8 mouse cellular contexts compared by ENCODE assay signal in genomic region chr2:119155388-119155787, GRCm38 (mm10). TPM values are rescaled to one million over a fixed set of nuclear protein-coding genes. Genes with fewer than 3 reads are reported as not detected.
DNase-seq lines count a peak whose midpoint lies in the region; ATAC-seq lines count a peak whose summit lies in the region.

No protein-coding gene starts in this region.

- no peak for ATAC-seq in hindbrain, embryonic 13.5 days (ENCODE audit: low FRiP score)
- ATAC-seq in midbrain, embryonic 14.5 days (ENCODE audit: low FRiP score, low TSS enrichment), result no peak
- ATAC-seq in monocyte, adult 5-6 weeks (replicated peaks; ENCODE audit: insufficient number of reproducible peaks, low FRiP score, low TSS enrichment, poor library complexity, severe bottlenecking), result no peak
- no peak for ATAC-seq in frontal cortex, adult (ENCODE audit: low TSS enrichment)

- H3K36me3 ChIP-seq in heart, embryonic 10.5 days, result peaks cover 39% of the 10 kb centered on the region
- H3K36me3 ChIP-seq in hindbrain, embryonic 13.5 days, result peaks cover 38% of the 10 kb centered on the region
- peaks cover 38% of the 10 kb centered on the region for H3K36me3 ChIP-seq in midbrain, embryonic 14.5 days (ENCODE audit: control insufficient read depth, insufficient read depth, low read length)

- 28% methylated on average over 9 of the region's 9 CpGs for WGBS in heart, embryonic 10.5 days
- 85% methylated on average over 9 of the region's 9 CpGs for WGBS in hindbrain, embryonic 13.5 days
- 92% methylated on average over 9 of the region's 9 CpGs for WGBS in midbrain, embryonic 14.5 days

- no peaks in the 10 kb centered on the region for H3K27me3 ChIP-seq in heart, embryonic 10.5 days (ENCODE audit: insufficient read depth, poor library complexity, severe bottlenecking)
- peaks cover 2% of the 10 kb centered on the region; the same call in 1 of the 2 replicates for H3K27me3 ChIP-seq in hindbrain, embryonic 13.5 days
- H3K27me3 ChIP-seq in midbrain, embryonic 14.5 days (ENCODE audit: control insufficient read depth, insufficient read depth, low read length), result no peaks in the 10 kb centered on the region

- H3K9ac ChIP-seq in hindbrain, embryonic 13.5 days, result peak overlapping the region; percentile 93
- no peak overlapping the region for H3K9ac ChIP-seq in midbrain, embryonic 14.5 days (replicated peaks; ENCODE audit: low read length)

- H3K9me3 ChIP-seq in heart, embryonic 10.5 days, result no peaks in the 10 kb centered on the region
- no peaks in the 10 kb centered on the region for H3K9me3 ChIP-seq in hindbrain, embryonic 13.5 days
- H3K9me3 ChIP-seq in midbrain, embryonic 14.5 days (ENCODE audit: control insufficient read depth, low read length), result no peaks in the 10 kb centered on the region

- no peak overlapping the region for H3K27ac ChIP-seq in heart, embryonic 10.5 days
- no peak overlapping the region for H3K27ac ChIP-seq in hindbrain, embryonic 13.5 days
- no peak overlapping the region for H3K27ac ChIP-seq in midbrain, embryonic 14.5 days (replicated peaks; ENCODE audit: low read depth, low read length)

- intact Hi-C loops in heart, postnatal 14 days (cut with DNase I), result no loop called here

- peak overlapping the region; percentile 97 for H3K4me2 ChIP-seq in hindbrain, embryonic 13.5 days
- H3K4me2 ChIP-seq in midbrain, embryonic 14.5 days (ENCODE audit: low read length), result peak overlapping the region; percentile 95

- H3K4me1 ChIP-seq in heart, embryonic 10.5 days, result peaks cover 26% of the 10 kb centered on the region
- peaks cover 23% of the 10 kb centered on the region for H3K4me1 ChIP-seq in hindbrain, embryonic 13.5 days (replicated peaks)
- H3K4me1 ChIP-seq in midbrain, embryonic 14.5 days (ENCODE audit: control insufficient read depth, insufficient read depth, low read length), result peaks cover 14% of the 10 kb centered on the region

- H3K4me3 ChIP-seq in heart, embryonic 10.5 days, result peak overlapping the region; percentile 96
- peak overlapping the region; percentile 99 for H3K4me3 ChIP-seq in hindbrain, embryonic 13.5 days
- H3K4me3 ChIP-seq in midbrain, embryonic 14.5 days (replicated peaks; ENCODE audit: low read depth, low read length), result no peak overlapping the region

- peak; percentile 93 for DNase-seq in heart, embryonic 10.5 days (ENCODE audit: low spot score)
- no peak for DNase-seq in heart, postnatal 14 days
- peak; percentile 14 for DNase-seq in MN1 (ENCODE audit: low spot score)
- no peak for DNase-seq in midbrain, embryonic 14.5 days
- DNase-seq in urinary bladder, postnatal 14 days (ENCODE audit: low spot score), result no peak

RNA-seq across cellular contexts. Expression of gene Rmdn3, which starts 1.4 kb away (rescaled TPM):
- 36.4 and 43.8 TPM in 2 replicates for polyA plus RNA-seq in heart, embryonic 10.5 days (2016; fragmentation: Nextera tagmentation; extraction: Ambion mirVana)
- 10 to 100 TPM; 18.6 to 20.9 TPM for total RNA-seq in heart, postnatal 14 days (2021)
- 44.3 and 47.3 TPM in 2 replicates for polyA plus RNA-seq in hindbrain, embryonic 13.5 days (2015; fragmentation: Nextera tagmentation; extraction: Ambion mirVana)
- 43.8 and 45.7 TPM in 2 replicates for polyA plus RNA-seq in midbrain, embryonic 14.5 days (2014; fragmentation: Nextera tagmentation; extraction: Ambion mirVana)
- 22.5 to 29.1 TPM (median 25.2 TPM) in 3 replicates for total RNA-seq in monocyte, adult 5-6 weeks (2017)

RNA-seq across cellular contexts. Expression of gene Gchfr, which starts 12.2 kb away (rescaled TPM):
- polyA plus RNA-seq in heart, embryonic 10.5 days (2016; fragmentation: Nextera tagmentation; extraction: Ambion mirVana), result 7.4 and 9.1 TPM in 2 replicates
- total RNA-seq in heart, postnatal 14 days (2021), result 1 to 10 TPM; 1.3 to 2.2 TPM
- polyA plus RNA-seq in hindbrain, embryonic 13.5 days (2015; fragmentation: Nextera tagmentation; extraction: Ambion mirVana), result 9.3 and 14.7 TPM in 2 replicates
- polyA plus RNA-seq in midbrain, embryonic 14.5 days (2014; fragmentation: Nextera tagmentation; extraction: Ambion mirVana), result 7.4 and 8.6 TPM in 2 replicates
- total RNA-seq in monocyte, adult 5-6 weeks (2017), result 3.9 TPM in 1 of 3 replicates, not detected in the others

RNA-seq across cellular contexts. Expression of gene Gm14137, which starts 18.9 kb away (rescaled TPM):
- 0.48 and 0.71 TPM in 2 replicates for polyA plus RNA-seq in heart, embryonic 10.5 days (2016; fragmentation: Nextera tagmentation; extraction: Ambion mirVana)
- not detected for total RNA-seq in heart, postnatal 14 days (2021)
- 0.75 and 0.96 TPM in 2 replicates for polyA plus RNA-seq in hindbrain, embryonic 13.5 days (2015; fragmentation: Nextera tagmentation; extraction: Ambion mirVana)
- 0.43 and 0.90 TPM in 2 replicates for polyA plus RNA-seq in midbrain, embryonic 14.5 days (2014; fragmentation: Nextera tagmentation; extraction: Ambion mirVana)
- 0.43 to 0.97 TPM in 2 of 3 replicates, not detected in the other for total RNA-seq in monocyte, adult 5-6 weeks (2017)

RNA-seq across cellular contexts. Expression of gene Rad51, which starts 42.8 kb away (rescaled TPM):
- polyA plus RNA-seq in heart, embryonic 10.5 days (2016; fragmentation: Nextera tagmentation; extraction: Ambion mirVana), result 45.1 and 54.8 TPM in 2 replicates
- total RNA-seq in heart, postnatal 14 days (2021), result 1 to 10 TPM; 2.2 to 3.7 TPM
- polyA plus RNA-seq in hindbrain, embryonic 13.5 days (2015; fragmentation: Nextera tagmentation; extraction: Ambion mirVana), result 12.6 and 12.8 TPM in 2 replicates
- polyA plus RNA-seq in midbrain, embryonic 14.5 days (2014; fragmentation: Nextera tagmentation; extraction: Ambion mirVana), result 6.8 and 12.2 TPM in 2 replicates
- 0.53 to 2.4 TPM (median 2.3 TPM) in 3 replicates for total RNA-seq in monocyte, adult 5-6 weeks (2017)

RNA-seq across cellular contexts. Expression of gene Zfyve19, which starts 53.0 kb away (rescaled TPM):
- polyA plus RNA-seq in heart, embryonic 10.5 days (2016; fragmentation: Nextera tagmentation; extraction: Ambion mirVana), result 46.4 and 50.4 TPM in 2 replicates
- total RNA-seq in heart, postnatal 14 days (2021), result 10 to 100 TPM; 15.7 TPM
- polyA plus RNA-seq in hindbrain, embryonic 13.5 days (2015; fragmentation: Nextera tagmentation; extraction: Ambion mirVana), result 57.5 and 59.7 TPM in 2 replicates
- polyA plus RNA-seq in midbrain, embryonic 14.5 days (2014; fragmentation: Nextera tagmentation; extraction: Ambion mirVana), result 57.3 and 58.7 TPM in 2 replicates
- total RNA-seq in monocyte, adult 5-6 weeks (2017), result 8.2 to 38.8 TPM (median 16.5 TPM) in 3 replicates

Comparison
In these comparisons a context has a peak if more than half of its experiments do, and no peak if none do; other contexts are left out.
1. DNase-seq: peak in heart, embryonic 10.5 days (single experiment) and MN1 (single experiment); none in heart, postnatal 14 days (0 of 2), midbrain, embryonic 14.5 days (single experiment) and urinary bladder, postnatal 14 days (single experiment).